28 mouse cellular contexts compared by ENCODE assay signal in genomic region chr5:24638131-24638530, GRCm38 (mm10).
"Had no signal": no experiment of that assay in that cellular context is flagged by ENCODE, and none has a peak within 500 bp of the region (broad histone marks: within the 10 kb centered on the region; RNA-seq: fewer than 3 reads in every experiment).

No protein-coding gene starts in this region.

- H3K27ac ChIP-seq: gastrocnemius, adult 2 months; heart, embryonic 10.5 days; hindbrain, embryonic 12.5 days; hindbrain, embryonic 14.5 days; intestine, embryonic 15.5 days; layer of hippocampus, adult 2 months; left cerebral cortex, adult 2 months; limb, embryonic 10.5 days; limb, embryonic 12.5 days; liver, embryonic 13.5 days; liver, embryonic 15.5 days had no signal

- ATAC-seq: hindbrain, embryonic 16.5 days; inflammation-experienced regulatory T-cells, adult 6 months; intestine, embryonic 15.5 days; intestine, postnatal 0 days had no signal

- H3K9ac ChIP-seq: heart, embryonic 12.5 days; hindbrain, embryonic 12.5 days; hindbrain, embryonic 14.5 days; intestine, embryonic 15.5 days; limb, embryonic 12.5 days; liver, embryonic 13.5 days; liver, embryonic 15.5 days had no signal

- H3K4me2 ChIP-seq: heart, embryonic 12.5 days; hindbrain, embryonic 12.5 days; hindbrain, embryonic 14.5 days; intestine, embryonic 15.5 days; limb, embryonic 12.5 days; liver, embryonic 11.5 days; liver, embryonic 13.5 days; liver, embryonic 15.5 days had no signal

- H3K4me1 ChIP-seq: heart, embryonic 12.5 days; intestine, embryonic 15.5 days; limb, embryonic 12.5 days; liver, embryonic 13.5 days; liver, embryonic 15.5 days had no signal

- H3K4me3 ChIP-seq: gastrocnemius, adult 2 months; heart, embryonic 10.5 days; heart, embryonic 12.5 days; hindbrain, embryonic 10.5 days; hindbrain, embryonic 12.5 days; intestine, embryonic 15.5 days; layer of hippocampus, adult 2 months; left cerebral cortex, adult 2 months; limb, embryonic 10.5 days; limb, embryonic 12.5 days; liver, embryonic 13.5 days; liver, embryonic 15.5 days had no signal

- DNase-seq: gastrocnemius, adult 2 months; gastrocnemius, postnatal 10 days; gastrocnemius, postnatal 25 days; heart, adult 18-20 months; heart, postnatal 10 days; heart, postnatal 4 days; kidney, adult 18-20 months; kidney, adult 8-10 months; kidney, postnatal 10 days; kidney, postnatal 25 days; kidney, postnatal 4 days; liver; liver, embryonic 13.5 days had no signal

- H3K36me3 ChIP-seq: heart, embryonic 10.5 days; heart, embryonic 12.5 days; hindbrain, embryonic 10.5 days; hindbrain, embryonic 12.5 days; intestine, embryonic 15.5 days; limb, embryonic 10.5 days; limb, embryonic 12.5 days; liver, embryonic 13.5 days; liver, embryonic 15.5 days had no signal

- H3K27me3 ChIP-seq: heart, embryonic 12.5 days; hindbrain, embryonic 12.5 days; intestine, embryonic 15.5 days; limb, embryonic 12.5 days; liver, embryonic 13.5 days; liver, embryonic 15.5 days had no signal

- H3K9me3 ChIP-seq: heart, embryonic 10.5 days; heart, embryonic 12.5 days; hindbrain, embryonic 10.5 days; hindbrain, embryonic 12.5 days; intestine, embryonic 15.5 days; limb, embryonic 10.5 days; limb, embryonic 12.5 days; liver, embryonic 13.5 days; liver, embryonic 15.5 days had no signal
